Mouse (Mus musculus) ovary, postnatal 14 days (tissue): ENCODE results near the gene Gpx8.
"Not testable (repeated sequence)": the region's sequence is repeated elsewhere in the genome, so short reads cannot be mapped to it uniquely, and the experiment has no call there.

Source experiments
- DNase-seq: peaks from one replicate; pipeline ENCODE4 v3.0.0; 2022; ENCODE audit warnings: low spot score

The Gpx8 gene

DNA sequence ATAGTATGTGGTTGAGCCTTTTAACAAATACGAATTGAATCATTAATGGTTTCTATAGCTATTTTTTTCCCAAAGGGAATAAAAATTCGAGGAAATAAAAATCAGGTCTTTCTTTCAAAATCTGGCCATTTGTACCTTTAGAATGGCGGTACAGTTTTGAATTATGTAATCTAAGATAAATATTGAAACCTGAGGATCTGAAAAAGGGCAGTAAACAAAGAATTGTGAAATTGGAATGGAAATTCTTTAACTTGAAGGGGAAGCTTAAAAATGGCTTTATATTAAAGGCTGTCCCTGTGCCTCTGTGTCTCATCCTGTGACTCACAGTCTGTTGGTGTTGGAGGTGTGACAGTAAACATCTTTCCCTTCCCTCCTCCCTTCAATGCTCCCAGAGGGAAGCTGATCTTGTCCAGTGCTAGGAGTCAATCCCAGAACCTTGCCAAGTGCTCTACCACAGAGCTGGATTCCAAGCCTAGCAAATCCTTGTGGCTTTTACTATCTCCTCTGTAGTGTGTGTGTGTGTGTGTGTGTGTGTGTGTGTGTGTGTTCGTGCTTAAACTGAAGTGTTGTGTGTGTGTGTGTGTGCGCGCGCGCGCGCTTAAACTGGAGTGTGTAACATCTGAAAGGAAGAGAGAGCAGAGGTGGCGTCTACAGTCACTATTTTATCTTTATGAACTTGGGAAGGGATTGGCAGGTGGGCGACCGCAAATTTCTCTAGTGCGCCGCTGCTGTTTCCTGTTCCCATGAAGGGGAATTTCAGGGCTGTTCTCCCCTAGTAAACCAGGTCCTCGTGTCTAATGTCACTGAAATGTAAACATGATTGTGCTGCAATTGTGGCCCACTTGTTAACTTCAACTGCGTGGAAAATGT, 22.7 kb downstream of the Gpx8 start:
- no peak for DNase-seq

DNA sequence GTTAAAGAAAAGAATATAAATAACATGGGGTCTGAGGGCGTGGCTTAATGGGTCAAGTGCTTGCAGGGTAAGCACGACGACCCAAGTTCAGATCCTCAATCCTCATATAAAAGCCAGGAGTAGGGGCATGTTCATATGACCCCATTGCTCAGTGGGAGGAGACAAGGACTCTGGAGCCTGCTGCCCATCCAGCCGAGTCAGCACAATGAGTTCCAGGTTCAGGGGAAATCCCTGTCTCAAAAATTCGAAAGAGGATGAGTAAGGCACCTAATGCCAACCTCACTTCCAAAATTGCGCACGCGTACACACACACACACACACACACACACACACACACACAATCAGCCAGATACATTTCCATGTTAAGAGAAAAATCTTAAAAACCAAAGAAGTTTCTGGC, 23.7 kb downstream of the Gpx8 start:
- DNase-seq, result no peak

DNA sequence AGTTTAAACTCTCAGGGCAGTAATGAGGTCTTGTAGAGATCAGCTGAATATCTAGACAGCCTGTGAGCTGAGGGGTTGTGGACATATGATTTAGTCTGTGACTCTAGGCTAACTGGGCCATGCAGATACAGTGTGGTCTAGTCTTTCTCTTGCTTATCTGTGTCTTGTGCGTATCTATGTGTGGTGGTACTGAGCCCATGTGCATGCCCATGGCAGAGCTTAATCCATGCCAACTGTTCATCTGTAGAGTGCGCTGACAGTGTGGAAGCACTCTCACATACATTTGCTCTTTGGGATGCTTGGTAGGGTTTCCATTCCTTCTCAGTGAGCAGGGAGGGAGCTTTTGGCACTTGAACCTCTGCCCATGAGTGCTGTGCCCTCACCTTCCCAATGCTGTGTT, 24.7 kb downstream of the Gpx8 start:
- no peak for DNase-seq

DNA sequence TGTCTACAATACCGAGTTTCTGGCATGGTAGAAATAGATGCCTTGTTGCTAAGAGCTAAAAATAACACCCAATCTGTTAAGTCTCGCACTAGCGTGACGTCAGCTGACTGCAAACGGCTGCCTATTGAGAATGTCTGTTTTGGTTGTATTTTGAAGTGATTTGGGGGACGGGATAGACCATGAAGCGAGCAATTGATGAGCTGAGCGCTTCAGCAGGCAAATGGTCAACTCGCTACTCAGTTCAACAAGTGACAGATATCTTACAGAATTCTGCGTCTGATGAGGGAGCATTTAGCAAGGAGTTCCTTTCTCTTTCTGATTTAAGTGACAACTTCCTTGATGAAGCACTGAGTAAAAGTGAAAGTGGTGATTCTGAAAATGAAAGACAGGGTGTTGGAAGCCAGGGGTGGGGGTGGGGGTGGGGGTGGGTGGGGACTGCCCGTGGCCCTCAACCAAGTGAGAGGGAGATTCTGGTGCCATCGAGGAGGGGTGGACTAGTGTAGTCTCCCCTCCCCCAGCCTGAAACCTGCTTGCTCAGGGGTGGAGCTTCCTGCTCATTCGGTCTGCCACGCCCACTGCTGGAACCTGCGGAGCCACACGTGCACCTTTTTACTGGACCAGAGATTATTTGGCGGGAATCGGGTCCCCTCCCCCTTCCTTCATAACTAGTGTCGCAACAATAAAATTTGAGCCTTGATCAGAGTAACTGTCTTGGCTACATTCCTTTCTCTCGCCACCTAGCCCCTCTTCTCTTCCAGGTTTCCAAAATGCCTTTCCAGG, 32.8 kb downstream of the Gpx8 start:
- DNase-seq, result not testable (repeated sequence)

DNA sequence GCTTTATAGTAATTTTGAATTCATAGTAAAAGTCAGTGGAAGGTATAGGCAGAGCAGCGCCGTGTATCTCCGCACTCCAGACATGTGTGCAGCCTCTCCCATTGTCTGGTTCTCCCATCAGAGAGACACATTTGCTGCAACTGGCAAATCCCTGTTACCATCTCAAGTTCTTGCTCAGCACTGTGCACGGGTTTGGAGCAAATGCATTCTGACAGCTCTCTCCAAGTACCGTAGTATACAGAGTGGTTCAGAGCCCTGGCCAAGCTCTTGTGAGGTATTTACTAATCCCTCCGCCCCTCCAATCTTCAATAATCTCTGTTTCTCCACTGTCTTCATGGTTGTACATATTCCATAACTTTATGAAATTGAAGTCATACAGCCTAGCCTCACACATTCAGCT, 33.5 kb downstream of the Gpx8 start:
- DNase-seq, result no peak

DNA sequence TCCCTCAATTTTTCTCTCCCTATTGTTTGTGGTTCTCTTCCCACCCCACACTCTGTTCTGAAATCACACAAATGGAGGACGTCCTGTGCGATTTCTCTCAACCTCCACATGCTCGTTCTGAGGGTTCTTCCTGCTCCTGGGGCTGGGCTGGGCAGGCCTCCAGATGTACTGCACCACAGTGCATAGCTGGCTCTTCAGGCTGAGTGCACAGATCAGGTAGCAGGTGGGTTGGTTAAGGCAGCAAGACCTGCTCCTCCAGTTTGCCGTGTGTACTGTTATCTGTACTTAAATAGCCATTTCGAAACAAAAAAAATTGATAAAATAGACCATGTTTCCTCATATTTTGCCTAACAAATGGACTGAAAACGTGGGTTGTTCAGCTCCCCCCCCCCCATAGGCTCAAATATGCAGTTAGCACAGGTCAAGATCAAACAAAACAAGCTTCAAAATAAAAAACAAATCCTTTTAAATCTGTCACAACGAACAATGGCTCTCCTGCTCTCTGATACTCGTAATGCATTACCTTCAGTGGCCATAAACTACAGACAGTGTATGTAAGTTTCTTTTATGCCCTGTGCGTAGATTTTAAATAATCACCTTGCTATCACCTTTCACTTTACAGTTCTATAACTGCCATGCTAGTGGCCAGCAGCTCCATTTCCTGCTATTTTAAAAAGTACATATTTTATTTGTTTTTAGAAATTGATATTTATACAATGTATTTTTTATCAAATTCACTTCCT, 45.5 kb downstream of the Gpx8 start:
- no peak for DNase-seq

DNA sequence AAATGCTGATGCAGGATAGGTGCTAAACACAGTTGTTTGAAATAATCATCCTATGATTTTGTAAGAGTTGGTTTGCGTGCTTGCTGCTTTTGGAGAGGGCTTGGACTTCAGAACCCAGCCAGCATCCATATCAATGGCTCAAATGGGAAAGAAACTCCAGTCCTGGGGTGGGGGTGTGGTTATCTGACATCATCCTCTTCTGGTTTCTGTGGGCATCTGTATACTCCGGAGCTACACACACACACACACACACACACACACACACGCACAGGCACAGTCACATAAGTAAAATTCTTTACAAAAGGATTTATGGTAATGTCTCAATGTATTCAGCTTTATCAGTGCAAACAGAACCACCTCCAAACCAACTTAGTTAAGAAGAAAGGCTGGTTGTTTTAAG, 46.1 kb downstream of the Gpx8 start:
- no peak for DNase-seq

DNA sequence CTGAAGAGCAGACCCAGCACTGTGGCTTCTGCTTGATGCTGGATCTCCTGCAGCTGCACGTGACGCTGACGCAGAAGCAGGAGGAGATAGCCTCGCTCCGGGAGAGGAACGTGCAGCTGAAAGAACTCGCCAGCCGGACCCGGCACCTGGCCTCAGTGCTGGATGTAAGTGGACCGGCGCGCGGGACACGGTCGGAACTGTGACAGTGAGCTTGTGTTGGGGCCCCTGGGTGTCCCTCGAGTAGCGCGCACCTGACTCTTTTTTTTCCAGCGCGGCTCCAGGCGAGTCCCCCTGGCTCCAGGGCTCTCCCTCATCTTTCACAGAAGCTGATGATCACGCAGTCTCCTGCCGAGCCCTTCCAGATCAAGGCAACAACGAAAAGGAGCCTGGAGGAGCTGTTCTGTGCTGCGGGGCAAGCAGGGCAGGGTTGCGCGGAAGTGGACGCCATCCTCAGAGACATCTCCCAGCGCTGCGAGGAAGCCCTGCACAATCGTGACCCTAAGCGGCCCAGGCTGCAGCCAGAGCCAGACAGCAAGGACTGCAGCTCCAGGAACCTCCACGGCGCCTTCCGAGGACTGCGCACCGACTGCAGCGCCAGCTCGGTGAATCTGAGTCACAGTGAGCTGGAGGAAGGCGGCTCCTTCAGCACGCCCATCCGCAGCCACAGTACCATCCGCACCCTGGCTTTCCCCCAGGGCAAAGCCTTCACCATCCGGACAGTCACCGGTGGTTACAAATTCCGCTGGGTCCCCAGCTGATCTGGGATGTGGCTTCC, 47.6 kb downstream of the Gpx8 start:
- no peak for DNase-seq

DNA sequence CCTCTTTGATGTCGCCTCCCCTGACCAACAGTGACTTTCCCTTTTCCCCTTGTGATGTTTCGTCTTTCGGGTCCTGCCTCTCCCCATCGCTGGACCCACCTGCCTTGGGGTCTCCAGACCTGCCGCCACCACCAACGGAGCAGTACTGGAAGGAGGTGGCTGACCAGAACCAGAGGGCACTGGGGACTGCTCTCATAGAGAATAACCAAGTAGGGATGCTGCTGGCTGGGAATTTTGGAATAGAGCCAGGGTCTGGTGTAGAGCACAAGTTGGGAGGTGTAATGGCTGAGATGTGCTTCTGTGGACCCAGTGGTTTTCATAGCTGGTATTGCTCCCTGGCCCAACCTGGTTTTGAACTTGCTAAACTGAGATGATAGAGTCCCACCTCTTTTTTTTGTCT, 48.8 kb downstream of the Gpx8 start:
- no peak for DNase-seq

DNA sequence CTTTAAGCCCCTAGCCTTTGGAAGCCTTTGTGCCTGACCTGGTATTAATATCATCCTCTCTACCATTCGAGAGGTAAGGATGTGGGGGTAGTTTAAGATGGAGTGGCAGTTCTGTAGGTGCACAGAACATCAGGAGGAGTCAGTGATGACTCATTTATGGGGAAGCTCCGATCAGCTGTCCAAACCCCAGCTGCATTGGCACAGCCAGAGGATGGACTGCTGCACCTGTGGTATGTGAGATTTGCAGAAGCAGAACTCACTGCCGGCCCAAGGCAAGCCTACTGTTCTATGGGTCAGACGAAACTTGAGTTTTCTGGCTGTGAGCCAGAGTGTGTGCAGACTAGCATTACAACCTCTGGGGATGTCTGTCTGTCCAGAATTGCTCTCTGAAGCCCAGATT, 49.8 kb downstream of the Gpx8 start:
- no peak for DNase-seq

DNA sequence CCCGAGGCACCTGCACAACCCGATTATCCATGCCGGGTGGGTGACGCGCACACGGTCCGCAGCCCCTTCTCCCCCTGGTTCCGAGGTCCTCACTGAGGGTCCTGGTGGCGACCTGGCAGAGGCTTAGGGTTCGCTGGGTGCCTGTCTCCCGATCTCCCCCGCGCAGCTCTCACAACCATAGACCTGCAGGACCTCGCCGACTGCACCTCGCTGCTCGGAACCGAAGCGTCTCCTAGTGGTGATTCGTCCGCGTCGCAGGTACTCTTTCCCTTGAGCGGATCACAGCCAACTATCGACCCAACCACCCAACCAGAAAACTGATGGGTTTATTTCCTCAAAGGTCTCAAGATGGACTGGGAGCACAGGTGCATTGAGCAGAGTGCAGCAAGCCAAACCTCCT, 52.0 kb downstream of the Gpx8 start:
- DNase-seq, result peak; percentile 47

DNA sequence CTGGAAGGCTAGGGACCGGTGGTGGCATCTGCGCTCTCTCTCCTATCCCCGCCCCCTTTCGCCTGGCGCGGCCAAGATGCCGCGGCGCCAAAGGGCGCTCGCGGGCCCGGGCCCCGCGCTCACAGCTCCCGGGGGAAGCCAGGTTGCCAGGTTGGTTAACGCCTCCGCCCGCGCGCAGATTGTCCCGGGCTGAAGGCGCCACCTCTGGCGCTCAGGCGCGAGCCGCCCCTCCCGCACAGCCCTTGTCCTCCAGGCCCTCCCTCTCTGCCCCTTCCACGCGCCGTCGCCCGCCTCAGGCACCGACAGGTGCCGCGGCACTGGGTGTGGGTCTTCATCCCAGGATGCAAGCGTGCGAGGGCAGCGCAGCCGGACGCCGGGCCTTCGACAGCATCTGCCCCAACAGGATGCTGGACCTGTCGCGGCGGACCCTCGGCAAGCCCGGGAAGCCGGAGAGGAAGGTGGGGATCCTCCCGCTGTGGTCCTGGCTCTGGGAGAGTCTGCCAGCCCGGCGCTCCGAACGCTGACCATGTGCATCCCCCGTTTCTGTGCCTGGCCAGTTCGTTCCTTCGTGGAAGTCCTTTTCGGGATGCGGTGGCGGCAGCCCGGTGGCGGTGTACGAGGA, 52.6 kb downstream of the Gpx8 start, which contains the start of gene Mcidas:
Gene Mcidas (plus strand): TSS at position 315 of the 622 bp plus-strand sequence.
- DNase-seq, result no peak
